Mouse (Mus musculus): ENCODE results near the gene Inpp1. TPM values are rescaled to one million over a fixed set of nuclear protein-coding genes. Genes with fewer than 3 reads are reported as not detected.
"Not testable (repeated sequence)": the region's sequence is repeated elsewhere in the genome, so short reads cannot be mapped to it uniquely, and the experiment has no call there.

Gene Inpp1
- 6.8 and 6.9 TPM in 2 replicates for polyA plus RNA-seq (2012; rRNA removed)

DNA sequence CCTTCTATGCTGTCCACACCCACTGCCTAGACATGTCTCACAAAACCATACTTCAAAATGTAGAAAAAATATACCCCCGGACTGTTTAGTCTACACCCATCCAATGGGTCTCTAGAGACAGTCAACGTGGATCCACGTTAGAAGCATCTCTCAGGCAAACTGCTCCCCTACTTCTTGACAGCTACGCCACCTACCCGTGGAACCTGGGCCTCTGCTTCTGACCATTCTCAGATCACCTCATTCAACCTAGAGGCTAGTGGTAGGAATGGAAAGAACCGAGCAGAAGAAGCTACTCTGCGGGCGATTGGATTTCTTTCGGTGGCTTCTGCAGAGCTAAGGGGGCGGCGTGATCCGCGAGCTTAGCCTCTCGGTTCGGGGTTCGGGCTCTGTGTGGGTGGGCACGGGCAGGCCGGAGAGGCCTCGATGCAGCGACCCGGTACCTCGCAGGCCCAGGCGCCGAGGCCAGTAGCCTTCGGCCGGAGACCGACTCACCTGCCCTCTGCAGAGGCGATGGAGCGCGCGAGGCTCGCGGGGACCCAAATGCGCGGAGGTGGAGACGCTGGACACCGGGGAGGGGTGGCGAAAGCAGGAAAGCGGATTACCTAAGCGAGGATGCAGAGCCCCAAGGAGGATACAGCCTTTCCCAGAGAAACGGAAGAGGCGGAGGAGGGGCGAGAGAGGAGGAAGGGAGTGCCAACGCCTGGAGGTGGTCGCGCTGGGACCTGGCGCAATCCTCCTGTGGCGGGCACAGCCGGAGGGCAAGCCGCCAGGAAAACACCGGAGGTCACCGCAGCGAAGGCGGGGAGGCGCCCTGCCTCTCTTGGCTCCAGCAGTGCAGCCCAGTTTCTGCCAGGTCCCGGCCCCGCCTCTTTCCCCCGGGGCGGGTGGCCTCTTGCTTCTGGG is at the start of gene Inpp1:
Gene Inpp1 (minus strand): TSS at position 779 of the 903 bp plus-strand sequence.
- Histone ChIP-seq H3K4me3 (ENCODE audit: insufficient read depth, low read depth, low read length) (peak within 1 kb of the TSS; percentile 73), H3K36me3 (ENCODE audit: control insufficient read depth, insufficient read depth, low read length) (no peaks in the 10 kb centered on the region), H3K4me1 (ENCODE audit: control insufficient read depth, insufficient read depth, low read length) (no peaks in the 10 kb centered on the region), H3K27me3 (replicated peaks; ENCODE audit: control insufficient read depth, insufficient read depth, low read length) (no peaks in the 10 kb centered on the region), H3K27ac (ENCODE audit: insufficient read depth, low read depth, low read length) (peak within 1 kb of the TSS; percentile 64)
- 1% methylated on average over 59 of the region's 59 CpGs for WGBS
- TF ChIP-seq CTCF (conservative IDR thresholded peaks at IDR 0.05; ENCODE audit: insufficient read depth, insufficient read length, low read depth, low read length) = peak; percentile 77
- no peak for TF ChIP-seq POLR2A (IDR thresholded peaks at IDR 0.05; ENCODE audit: low read depth, low read length)
- DNase-seq = peak; percentile 94

DNA sequence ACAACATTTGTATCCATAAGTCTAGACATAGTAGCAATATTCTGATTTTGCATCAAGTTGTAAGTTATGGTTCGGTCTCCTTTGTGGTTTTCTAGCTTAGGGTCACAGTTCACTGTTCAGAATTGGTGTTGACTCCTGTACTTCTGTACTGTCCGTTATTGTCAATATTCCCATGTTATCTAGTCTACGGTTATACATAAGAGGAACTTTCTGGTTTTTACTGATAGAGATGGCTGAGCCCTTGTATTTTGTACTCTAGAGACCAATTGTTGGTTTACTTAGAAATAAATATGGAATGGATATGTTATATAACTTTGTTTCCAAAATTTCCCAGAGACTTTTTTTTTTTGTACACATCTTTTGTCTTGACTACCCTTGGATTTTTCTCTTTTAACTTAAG is 48.5 kb upstream of the Inpp1 start:
- 97% methylated on average over 3 of the region's 3 CpGs for WGBS
- DNase-seq = no peak
- TF ChIP-seq CTCF (conservative IDR thresholded peaks at IDR 0.05; ENCODE audit: insufficient read depth, insufficient read length, low read depth, low read length) (no peak), POLR2A (IDR thresholded peaks at IDR 0.05; ENCODE audit: low read depth, low read length) (no peak)

DNA sequence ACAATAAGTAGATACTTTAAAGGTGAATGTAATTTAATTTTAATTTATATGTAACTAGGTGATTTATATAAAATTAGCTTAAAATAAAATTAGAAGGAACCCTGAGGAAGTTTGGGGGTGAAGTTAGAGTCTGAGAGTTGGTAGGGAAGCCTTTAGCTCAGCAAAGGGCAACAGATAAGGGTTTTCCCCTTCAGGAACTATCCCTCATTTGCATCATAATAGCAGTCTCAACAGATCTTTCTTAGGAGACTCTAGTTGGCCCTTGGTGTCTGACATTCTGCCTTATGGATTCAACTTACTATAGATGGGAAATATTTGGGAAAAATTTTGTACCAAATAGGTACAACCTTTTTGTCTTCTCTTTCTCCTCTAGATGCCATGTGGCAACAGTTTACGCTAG is 46.7 kb upstream of the Inpp1 start:
- Histone ChIP-seq H3K4me1 (ENCODE audit: control insufficient read depth, insufficient read depth, low read length) (no peaks in the 10 kb centered on the region), H3K27ac (ENCODE audit: insufficient read depth, low read depth, low read length) (no peak overlapping the region), H3K36me3 (ENCODE audit: control insufficient read depth, insufficient read depth, low read length) (no peaks in the 10 kb centered on the region), H3K4me3 (ENCODE audit: insufficient read depth, low read depth, low read length) (no peak overlapping the region), H3K27me3 (replicated peaks; ENCODE audit: control insufficient read depth, insufficient read depth, low read length) (no peaks in the 10 kb centered on the region)
- no peak for DNase-seq
- TF ChIP-seq CTCF (conservative IDR thresholded peaks at IDR 0.05; ENCODE audit: insufficient read depth, insufficient read length, low read depth, low read length) (no peak), POLR2A (IDR thresholded peaks at IDR 0.05; ENCODE audit: low read depth, low read length) (no peak)
- WGBS = 97% methylated on average over 1 of the region's 1 CpGs

More for the DNA sequence above, 48.5 kb upstream of the Inpp1 start:
- no peaks in the 10 kb centered on the region for H3K4me1 ChIP-seq (ENCODE audit: control insufficient read depth, insufficient read depth, low read length)
- H3K27ac ChIP-seq (ENCODE audit: insufficient read depth, low read depth, low read length) = no peak overlapping the region
- H3K36me3 ChIP-seq (ENCODE audit: control insufficient read depth, insufficient read depth, low read length) = no peaks in the 10 kb centered on the region
- no peak overlapping the region for H3K4me3 ChIP-seq (ENCODE audit: insufficient read depth, low read depth, low read length)
- no peaks in the 10 kb centered on the region for H3K27me3 ChIP-seq (replicated peaks; ENCODE audit: control insufficient read depth, insufficient read depth, low read length)

GRCm38 (mm10) chr1:52855904-52856601 is 38.6 kb upstream of the Inpp1 start:
- 79% methylated on average over 7 of the region's 7 CpGs for WGBS
- no peak overlapping the region for H3K27ac ChIP-seq (ENCODE audit: insufficient read depth, low read depth, low read length)
- H3K4me1 ChIP-seq (ENCODE audit: control insufficient read depth, insufficient read depth, low read length) = no peaks in the 10 kb centered on the region
- no peak for DNase-seq
- no peaks in the 10 kb centered on the region for H3K27me3 ChIP-seq (replicated peaks; ENCODE audit: control insufficient read depth, insufficient read depth, low read length)
- no peak overlapping the region for H3K4me3 ChIP-seq (ENCODE audit: insufficient read depth, low read depth, low read length)
- no peak for TF ChIP-seq CTCF (conservative IDR thresholded peaks at IDR 0.05; ENCODE audit: insufficient read depth, insufficient read length, low read depth, low read length)
- TF ChIP-seq POLR2A (IDR thresholded peaks at IDR 0.05; ENCODE audit: low read depth, low read length) = no peak
- H3K36me3 ChIP-seq (ENCODE audit: control insufficient read depth, insufficient read depth, low read length) = no peaks in the 10 kb centered on the region

- H3K4me1 ChIP-seq (ENCODE audit: control insufficient read depth, insufficient read depth, low read length); H3K27ac ChIP-seq (ENCODE audit: insufficient read depth, low read depth, low read length); H3K4me3 ChIP-seq (ENCODE audit: insufficient read depth, low read depth, low read length); H3K27me3 ChIP-seq (replicated peaks; ENCODE audit: control insufficient read depth, insufficient read depth, low read length); H3K36me3 ChIP-seq (ENCODE audit: control insufficient read depth, insufficient read depth, low read length): not testable (repeated sequence)
- WGBS = 56% methylated on average over 1 of the region's 1 CpGs
- DNase-seq = peak; percentile 59
These were observed 36.5 kb upstream of the Inpp1 start for GRCm38 (mm10) chr1:52854029-52854428.

DNA sequence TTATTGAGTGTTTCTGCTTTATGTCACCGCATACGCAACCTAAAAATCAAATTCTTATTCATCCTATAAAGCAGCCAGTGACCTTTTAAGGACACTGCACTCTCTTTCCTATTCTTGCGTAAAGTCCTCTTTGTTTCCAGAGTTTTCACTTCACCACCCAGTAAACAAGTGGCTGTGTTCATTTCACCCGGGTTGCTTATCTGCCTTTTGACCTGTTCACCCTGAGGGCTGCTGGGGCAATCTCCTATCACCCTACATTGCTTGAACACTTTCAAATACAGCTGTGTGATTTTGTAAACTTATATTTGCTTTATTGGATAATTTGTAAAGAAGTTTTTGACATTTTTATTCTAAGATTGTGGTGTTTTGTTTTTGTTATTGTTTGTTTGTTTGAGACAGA is 31.9 kb upstream of the Inpp1 start:
- H3K4me1 ChIP-seq (ENCODE audit: control insufficient read depth, insufficient read depth, low read length) = peaks cover 6% of the 10 kb centered on the region; the same call in 1 of the 2 replicates
- WGBS = 73% methylated on average over 4 of the region's 4 CpGs
- no peaks in the 10 kb centered on the region for H3K27me3 ChIP-seq (replicated peaks; ENCODE audit: control insufficient read depth, insufficient read depth, low read length)
- TF ChIP-seq CTCF (conservative IDR thresholded peaks at IDR 0.05; ENCODE audit: insufficient read depth, insufficient read length, low read depth, low read length) (no peak), POLR2A (IDR thresholded peaks at IDR 0.05; ENCODE audit: low read depth, low read length) (no peak)
- no peaks in the 10 kb centered on the region for H3K36me3 ChIP-seq (ENCODE audit: control insufficient read depth, insufficient read depth, low read length)
- DNase-seq = no peak
- no peak overlapping the region for H3K27ac ChIP-seq (ENCODE audit: insufficient read depth, low read depth, low read length)
- no peak overlapping the region for H3K4me3 ChIP-seq (ENCODE audit: insufficient read depth, low read depth, low read length)

GRCm38 (mm10) chr1:52846556-52846955 is 29.1 kb upstream of the Inpp1 start:
- DNase-seq = peak; percentile 59
- 69% methylated on average over 4 of the region's 4 CpGs for WGBS

More at GRCm38 (mm10) chr1:52846556-52846955, 29.1 kb upstream of the Inpp1 start:
- Histone ChIP-seq H3K27me3 (replicated peaks; ENCODE audit: control insufficient read depth, insufficient read depth, low read length) (no peaks in the 10 kb centered on the region), H3K4me3 (ENCODE audit: insufficient read depth, low read depth, low read length) (no peak overlapping the region), H3K4me1 (ENCODE audit: control insufficient read depth, insufficient read depth, low read length) (peaks cover 6% of the 10 kb centered on the region; the same call in 1 of the 2 replicates), H3K27ac (ENCODE audit: insufficient read depth, low read depth, low read length) (no peak overlapping the region), H3K36me3 (ENCODE audit: control insufficient read depth, insufficient read depth, low read length) (no peaks in the 10 kb centered on the region)
- no peak for TF ChIP-seq CTCF (conservative IDR thresholded peaks at IDR 0.05; ENCODE audit: insufficient read depth, insufficient read length, low read depth, low read length)
- no peak for TF ChIP-seq POLR2A (IDR thresholded peaks at IDR 0.05; ENCODE audit: low read depth, low read length)
